ENCODE assay signal across 9 mouse cellular contexts in the genomic region with DNA sequence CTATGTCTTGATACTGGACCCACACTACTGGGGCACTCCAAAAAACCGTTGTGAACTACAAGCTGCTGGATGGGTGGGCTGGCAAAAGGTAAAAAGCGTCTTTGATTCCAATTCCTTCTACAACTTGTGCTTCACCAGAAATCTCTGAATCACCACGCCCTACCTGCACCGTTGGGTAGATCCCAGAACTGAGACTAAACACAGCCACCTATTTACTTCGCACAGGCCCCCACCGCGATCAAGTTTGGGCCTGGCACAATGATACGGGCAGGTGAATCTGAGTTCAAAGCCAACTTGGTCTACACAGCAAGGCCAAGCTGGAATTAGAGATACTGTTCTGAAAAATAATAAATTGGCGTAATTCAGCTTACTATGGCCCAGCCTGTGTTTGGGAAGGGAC. TPM values are rescaled to one million over a fixed set of nuclear protein-coding genes. Genes with fewer than 3 reads are reported as not detected.
DNase-seq lines count a peak whose midpoint lies in the region; ATAC-seq and TF ChIP-seq lines count a peak whose summit lies in the region.
"Had no signal": no experiment of that assay in that cellular context is flagged by ENCODE, and none has a peak within 500 bp of the region (broad histone marks: within the 10 kb centered on the region; RNA-seq: fewer than 3 reads in every experiment).

No protein-coding gene starts in this region.

- peak overlapping the region; percentile 91; the same call in 1 of the 2 replicates for H3K9ac ChIP-seq in ES-E14 (ENCODE audit: insufficient read depth, low read depth, low read length, poor library complexity, severe bottlenecking)
- peak overlapping the region; percentile 68; the same call in 1 of the 2 replicates for H3K9ac ChIP-seq in hindbrain, embryonic 11.5 days (ENCODE audit: low read depth, low read length)
- H3K9ac ChIP-seq in midbrain, embryonic 11.5 days (ENCODE audit: low read length): peak overlapping the region; percentile 81

- peak overlapping the region; percentile 74 for H3K4me3 ChIP-seq in heart, embryonic 10.5 days
- peak overlapping the region; percentile 70 to 86 for H3K4me3 ChIP-seq in ES-E14 (ENCODE audit: insufficient read depth in 1 of 2, low read depth in 1 of 2, low read length in 2 of 2, poor library complexity in 1 of 2, severe bottlenecking in 1 of 2)
- H3K4me3 ChIP-seq in hindbrain, embryonic 11.5 days (ENCODE audit: low read depth, low read length): peak overlapping the region; percentile 43; the same call in 1 of the 2 replicates
- H3K4me3 ChIP-seq in midbrain, embryonic 11.5 days (ENCODE audit: low read depth, low read length): peak overlapping the region; percentile 39; the same call in 1 of the 2 replicates

- in situ Hi-C loops in ES-E14 (cut with MboI; ENCODE audit: low sequenced_read_pairs in 2 of 2, unreplicated experiment in 2 of 2): no loop called here

- peak overlapping the region; percentile 81 for H3K4me2 ChIP-seq in hindbrain, embryonic 11.5 days (replicated peaks; ENCODE audit: low read depth, low read length)
- peak overlapping the region; percentile 66 for H3K4me2 ChIP-seq in midbrain, embryonic 11.5 days

- H3K9me3 ChIP-seq in heart, embryonic 10.5 days: no peaks in the 10 kb centered on the region
- no peaks in the 10 kb centered on the region for H3K9me3 ChIP-seq in ES-E14 (ENCODE audit: control insufficient read depth, insufficient read depth, low read depth, low read length)
- H3K9me3 ChIP-seq in hindbrain, embryonic 11.5 days (ENCODE audit: control insufficient read depth, low read length): no peaks in the 10 kb centered on the region
- H3K9me3 ChIP-seq in midbrain, embryonic 11.5 days (ENCODE audit: control insufficient read depth, low read length): no peaks in the 10 kb centered on the region

- peaks cover 26% of the 10 kb centered on the region for H3K27me3 ChIP-seq in heart, embryonic 10.5 days (ENCODE audit: insufficient read depth, poor library complexity, severe bottlenecking)
- peaks cover 3% of the 10 kb centered on the region for H3K27me3 ChIP-seq in hindbrain, embryonic 11.5 days (ENCODE audit: control insufficient read depth, insufficient read depth, low read length)
- peaks cover 5% of the 10 kb centered on the region for H3K27me3 ChIP-seq in midbrain, embryonic 11.5 days (ENCODE audit: control insufficient read depth, insufficient read depth, low read length)

- ATAC-seq in hindbrain, embryonic 11.5 days (ENCODE audit: low FRiP score): no peak
- no peak for ATAC-seq in midbrain, embryonic 11.5 days (ENCODE audit: low FRiP score)

- H3K4me1 ChIP-seq in heart, embryonic 10.5 days: peaks cover 37% of the 10 kb centered on the region
- peaks cover 0 to 6% of the 10 kb centered on the region in 2 experiments; a peak in 1 of 4 replicates for H3K4me1 ChIP-seq in ES-E14 (ENCODE audit: control insufficient read depth in 2 of 2, insufficient read depth in 2 of 2, low read length in 2 of 2, poor library complexity in 1 of 2)
- H3K4me1 ChIP-seq in hindbrain, embryonic 11.5 days (replicated peaks; ENCODE audit: control insufficient read depth, insufficient read depth, low read length): 0 out of 2 replicates have a peak, but pooled peaks cover 2% of the 10 kb centered on the region
- peaks cover 15% of the 10 kb centered on the region for H3K4me1 ChIP-seq in midbrain, embryonic 11.5 days (ENCODE audit: control insufficient read depth, insufficient read depth, low read length)

- H3K27ac ChIP-seq in heart, embryonic 10.5 days: peak overlapping the region; percentile 94
- peak overlapping the region; percentile 78; the same call in 1 of the 2 replicates for H3K27ac ChIP-seq in ES-E14 (ENCODE audit: insufficient read depth, low read depth, low read length, poor library complexity, severe bottlenecking)
- no peak overlapping the region for H3K27ac ChIP-seq in hindbrain, embryonic 11.5 days (ENCODE audit: low read depth, low read length)
- 0 out of 2 replicates have a peak overlapping the region, but pooled peaks have one; percentile 80 for H3K27ac ChIP-seq in midbrain, embryonic 11.5 days (ENCODE audit: low read depth, low read length)

- 77% methylated on average over 9 of the region's 9 CpGs for WGBS in heart, embryonic 10.5 days
- 78% methylated on average over 9 of the region's 9 CpGs for WGBS in hindbrain, embryonic 11.5 days
- 80% methylated on average over 9 of the region's 9 CpGs for WGBS in midbrain, embryonic 11.5 days

- peaks cover 54% of the 10 kb centered on the region for H3K36me3 ChIP-seq in heart, embryonic 10.5 days
- peaks cover 57% of the 10 kb centered on the region for H3K36me3 ChIP-seq in ES-E14 (ENCODE audit: control insufficient read depth, insufficient read depth, low read length, poor library complexity, severe bottlenecking)
- H3K36me3 ChIP-seq in hindbrain, embryonic 11.5 days (ENCODE audit: control insufficient read depth, insufficient read depth, low read length): peaks cover 5% of the 10 kb centered on the region; the same call in 1 of the 2 replicates
- H3K36me3 ChIP-seq in midbrain, embryonic 11.5 days (ENCODE audit: control insufficient read depth, insufficient read depth, low read length): peaks cover 38% of the 10 kb centered on the region

- no peak for DNase-seq in heart, embryonic 10.5 days (ENCODE audit: low spot score)
- no peak for DNase-seq in heart, adult 9 months (ENCODE audit: low spot score in 2 of 2)
- DNase-seq in ES-E14 (ENCODE audit: low read depth, low spot score): no peak
- no peak for DNase-seq in hindbrain, embryonic 11.5 days (ENCODE audit: low spot score)
- DNase-seq in midbrain, embryonic 11.5 days (ENCODE audit: low spot score, missing footprints): peak; percentile 81
- DNase-seq in adrenal gland, adult 2 months: no peak
- DNase-seq in yolk sac, embryonic 10.5 days (ENCODE audit: low spot score): no peak
- DNase-seq in adrenal gland, postnatal 4 days (ENCODE audit: low spot score in 2 of 2): no peak
- DNase-seq: heart, postnatal 4 days had no signal

TF ChIP-seq in ES-E14, 5 proteins besides CTCF, POLR2A, EP300 and RAD21:
- no peak for TF ChIP-seq CHD2 (IDR thresholded peaks at IDR 0.05; ENCODE audit: low read depth, low read length)
- TF ChIP-seq HCFC1 (IDR thresholded peaks at IDR 0.05; ENCODE audit: borderline replicate concordance, insufficient read depth, low read length): no peak
- no peak for TF ChIP-seq ZC3H11A (IDR thresholded peaks at IDR 0.05; ENCODE audit: borderline replicate concordance, low read depth, low read length)
- no peak for TF ChIP-seq ZNF384 (IDR thresholded peaks at IDR 0.05; ENCODE audit: low read depth, low read length)
- TF ChIP-seq MAFK (IDR thresholded peaks at IDR 0.05; ENCODE audit: insufficient read depth, low read depth, low read length): no peak

RNA-seq across cellular contexts. Expression of gene Ufsp1, which starts 0.9 kb away (rescaled TPM):
- 11.1 and 12.3 TPM in 2 replicates for polyA plus RNA-seq in heart, embryonic 10.5 days (2016; fragmentation: Nextera tagmentation; extraction: Ambion mirVana)
- total RNA-seq in ES-E14 (2012; rRNA removed): 3.6 and 6.3 TPM in 2 replicates
- 8.6 and 9.0 TPM in 2 replicates for polyA plus RNA-seq in hindbrain, embryonic 11.5 days (2014; fragmentation: Nextera tagmentation; extraction: Ambion mirVana)
- polyA plus RNA-seq in midbrain, embryonic 11.5 days (2014; fragmentation: Nextera tagmentation; extraction: Ambion mirVana): 7.5 and 7.9 TPM in 2 replicates
- 10 to 100 TPM in 1 of 2 experiments, 1 to 10 TPM in 1; 9.6 to 15.3 TPM for total RNA-seq in adrenal gland, adult 2 months (2021)
- polyA plus RNA-seq in adrenal gland, adult 2 months (2012; rRNA removed): 29.8 and 37.9 TPM in 2 replicates
- total RNA-seq in adrenal gland, postnatal 4 days (2021): 10 to 100 TPM; 10.6 to 11.0 TPM

RNA-seq across cellular contexts. Expression of gene Ache, which starts 8.0 kb away (rescaled TPM):
- 10.7 and 24.1 TPM in 2 replicates for polyA plus RNA-seq in heart, embryonic 10.5 days (2016; fragmentation: Nextera tagmentation; extraction: Ambion mirVana)
- total RNA-seq in ES-E14 (2012; rRNA removed): 0.31 TPM in 1 of 2 replicates, not detected in the other
- 6.2 and 8.1 TPM in 2 replicates for polyA plus RNA-seq in hindbrain, embryonic 11.5 days (2014; fragmentation: Nextera tagmentation; extraction: Ambion mirVana)
- 3.6 and 4.0 TPM in 2 replicates for polyA plus RNA-seq in midbrain, embryonic 11.5 days (2014; fragmentation: Nextera tagmentation; extraction: Ambion mirVana)
- 10 to 100 TPM in 1 of 2 experiments, 1 to 10 TPM in 1; 5.8 to 12.0 TPM for total RNA-seq in adrenal gland, adult 2 months (2021)
- 11.0 and 18.0 TPM in 2 replicates for polyA plus RNA-seq in adrenal gland, adult 2 months (2012; rRNA removed)
- 10 to 100 TPM; 12.5 to 20.2 TPM for total RNA-seq in adrenal gland, postnatal 4 days (2021)

RNA-seq across cellular contexts. Expression of gene Srrt, which starts 12.2 kb away (rescaled TPM):
- 124 and 147 TPM in 2 replicates for polyA plus RNA-seq in heart, embryonic 10.5 days (2016; fragmentation: Nextera tagmentation; extraction: Ambion mirVana)
- total RNA-seq in ES-E14 (2012; rRNA removed): 350 and 528 TPM in 2 replicates
- polyA plus RNA-seq in hindbrain, embryonic 11.5 days (2014; fragmentation: Nextera tagmentation; extraction: Ambion mirVana): 138 and 140 TPM in 2 replicates
- polyA plus RNA-seq in midbrain, embryonic 11.5 days (2014; fragmentation: Nextera tagmentation; extraction: Ambion mirVana): 151 and 154 TPM in 2 replicates
- total RNA-seq in adrenal gland, adult 2 months (2021): 100 to 1,000 TPM; 135 to 172 TPM
- 138 and 150 TPM in 2 replicates for polyA plus RNA-seq in adrenal gland, adult 2 months (2012; rRNA removed)
- 100 to 1,000 TPM; 236 to 269 TPM for total RNA-seq in adrenal gland, postnatal 4 days (2021)

RNA-seq across cellular contexts. Expression of gene Trip6, which starts 18.9 kb away (rescaled TPM):
- polyA plus RNA-seq in heart, embryonic 10.5 days (2016; fragmentation: Nextera tagmentation; extraction: Ambion mirVana): 55.6 and 62.2 TPM in 2 replicates
- total RNA-seq in ES-E14 (2012; rRNA removed): 22.7 and 24.2 TPM in 2 replicates
- 27.4 and 28.6 TPM in 2 replicates for polyA plus RNA-seq in hindbrain, embryonic 11.5 days (2014; fragmentation: Nextera tagmentation; extraction: Ambion mirVana)
- polyA plus RNA-seq in midbrain, embryonic 11.5 days (2014; fragmentation: Nextera tagmentation; extraction: Ambion mirVana): 28.0 and 34.1 TPM in 2 replicates
- total RNA-seq in adrenal gland, adult 2 months (2021): 10 to 100 TPM; 28.3 to 41.4 TPM
- polyA plus RNA-seq in adrenal gland, adult 2 months (2012; rRNA removed): 108 TPM in 2 replicates
- 10 to 100 TPM; 60.0 to 61.2 TPM for total RNA-seq in adrenal gland, postnatal 4 days (2021)

RNA-seq across cellular contexts. Expression of gene Slc12a9, which starts 38.1 kb away (rescaled TPM):
- polyA plus RNA-seq in heart, embryonic 10.5 days (2016; fragmentation: Nextera tagmentation; extraction: Ambion mirVana): 10.6 and 12.0 TPM in 2 replicates
- 20.9 and 34.9 TPM in 2 replicates for total RNA-seq in ES-E14 (2012; rRNA removed)
- 7.1 and 7.5 TPM in 2 replicates for polyA plus RNA-seq in hindbrain, embryonic 11.5 days (2014; fragmentation: Nextera tagmentation; extraction: Ambion mirVana)
- polyA plus RNA-seq in midbrain, embryonic 11.5 days (2014; fragmentation: Nextera tagmentation; extraction: Ambion mirVana): 5.8 TPM in 2 replicates
- 10 to 100 TPM in 1 of 2 experiments, 1 to 10 TPM in 1; 7.3 to 12.4 TPM for total RNA-seq in adrenal gland, adult 2 months (2021)
- 30.4 and 33.0 TPM in 2 replicates for polyA plus RNA-seq in adrenal gland, adult 2 months (2012; rRNA removed)
- 10 to 100 TPM; 16.3 to 19.4 TPM for total RNA-seq in adrenal gland, postnatal 4 days (2021)
